Mouse (Mus musculus): ENCODE measurements at regions not wholly inside any gene's neighbourhood (a gene's known extent, or its start where the extent isn't known, plus 50 kb on each side); places are given as distances from the start of the nearest gene placed in this dataset.

DNA sequence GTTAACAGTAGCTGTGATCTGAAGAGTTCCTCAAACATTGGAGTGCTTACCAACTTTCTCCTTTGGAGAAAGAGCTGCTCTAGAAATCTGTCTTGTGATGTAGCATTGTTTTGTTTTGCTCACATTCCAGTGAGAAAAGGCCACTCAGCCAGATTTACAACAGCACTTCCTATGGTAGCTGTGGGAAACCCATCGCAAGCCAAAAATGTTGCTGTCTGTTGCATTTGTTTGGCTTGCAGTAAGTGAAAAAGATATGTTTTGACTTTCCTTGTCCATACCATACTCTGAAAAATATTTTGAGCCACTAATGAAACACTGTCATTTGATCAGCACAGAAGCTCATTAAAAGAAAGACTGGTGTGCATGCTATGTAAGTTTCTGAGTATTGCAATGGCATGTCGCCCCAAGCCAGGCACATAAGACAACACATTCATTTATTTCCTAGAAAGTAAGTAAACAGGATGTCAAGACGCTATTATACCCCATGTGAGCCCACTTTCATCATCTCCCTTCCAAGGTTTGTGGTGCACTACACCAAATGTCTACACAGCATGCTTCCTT lies 66.2 kb downstream of the Car2 start:
- DNase-seq: no peak

- no peak for DNase-seq
These were observed 66.9 kb downstream of the Car2 start for GRCm38 (mm10) chr3:14952951-14953350.

GRCm38 (mm10) chr3:14957481-14957880 lies 71.4 kb downstream of the Car2 start:
- no peak for DNase-seq

DNA sequence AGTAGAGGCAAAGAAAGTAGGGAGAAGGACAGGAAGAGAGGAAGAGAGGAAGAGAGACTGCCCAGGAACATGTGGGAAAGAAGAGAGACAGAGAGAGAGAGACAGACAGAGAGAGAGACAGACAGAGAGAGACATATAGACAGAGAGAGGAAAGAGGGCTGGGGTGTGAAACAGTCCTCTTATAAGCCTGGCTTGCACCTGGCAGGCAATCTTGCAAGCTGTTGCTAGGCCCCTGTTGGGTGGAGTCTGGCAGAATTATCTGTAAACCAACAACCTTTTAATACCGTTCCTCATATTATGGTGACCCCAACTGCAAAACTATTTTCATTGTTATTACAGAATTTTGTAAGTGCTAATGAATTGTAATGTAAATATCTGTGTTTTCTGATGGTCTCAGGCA lies 72.2 kb downstream of the Car2 start:
- DNase-seq: no peak

DNA sequence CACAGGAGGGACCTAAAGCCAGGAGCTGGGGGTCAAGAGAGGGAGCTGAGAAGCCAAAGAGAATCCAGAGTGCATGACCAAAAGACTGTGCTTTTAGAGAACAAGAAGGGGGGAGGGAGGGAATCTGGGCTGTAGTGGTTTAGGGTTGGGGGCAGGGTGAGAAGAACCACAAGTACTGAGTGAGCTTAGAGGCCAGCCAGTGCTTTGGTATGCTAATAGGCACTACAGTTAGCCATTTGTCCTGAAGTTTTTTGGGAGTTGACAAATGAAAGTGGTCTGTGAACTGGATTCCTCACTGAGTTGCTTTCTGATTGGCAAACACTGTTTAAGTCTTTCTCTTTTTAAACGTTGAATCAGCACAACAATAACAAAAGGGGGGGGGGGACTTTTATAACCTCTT lies 73.5 kb downstream of the Car2 start:
- DNase-seq: no peak

DNA sequence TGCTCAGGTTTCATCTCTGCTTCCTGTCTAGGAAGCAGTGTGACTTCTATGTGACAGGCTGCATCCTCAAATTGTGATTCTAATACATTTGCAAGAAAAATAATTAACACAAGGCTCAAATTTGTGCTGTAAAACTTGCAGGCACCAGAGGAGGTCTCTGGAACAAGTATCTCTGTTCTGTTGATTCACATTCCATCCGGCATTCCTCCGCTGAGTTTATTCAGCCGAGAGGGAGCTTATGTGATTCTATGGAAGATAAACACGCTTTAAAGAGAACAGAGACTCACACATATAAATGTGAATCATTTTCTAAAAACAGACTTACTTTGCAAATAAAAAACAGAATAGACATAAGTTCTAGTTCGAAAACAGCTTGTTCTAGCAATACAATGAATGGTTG lies 78.7 kb downstream of the Car2 start:
- DNase-seq: no peak

DNA sequence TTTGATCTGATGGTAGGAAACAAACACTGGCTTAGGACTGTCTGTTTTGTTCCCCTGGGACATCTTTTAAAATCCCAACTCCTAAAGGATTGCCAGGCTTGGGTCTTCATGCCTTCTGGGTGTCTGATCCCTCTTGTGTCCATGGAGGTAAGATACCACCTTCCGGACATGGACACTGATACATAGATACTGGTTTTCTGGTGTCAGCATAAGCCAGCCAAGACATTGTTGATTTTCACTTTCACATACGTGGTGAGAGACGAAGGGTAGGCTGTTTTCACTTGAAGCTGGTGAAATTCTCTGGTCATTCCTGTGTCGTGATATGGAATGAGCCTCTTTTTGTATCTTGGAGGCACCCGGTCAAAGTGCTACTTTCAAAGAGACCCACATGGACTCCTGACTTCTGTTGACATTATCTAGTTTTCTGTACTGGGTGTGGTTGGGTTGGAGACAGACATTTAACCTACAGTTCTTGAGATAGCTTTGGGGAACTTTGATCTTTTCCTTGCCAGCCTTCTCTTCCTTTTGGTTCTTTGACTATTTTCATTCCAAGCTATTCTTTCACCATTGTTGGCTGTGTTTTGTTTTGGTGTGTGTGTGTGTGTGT lies 79.5 kb downstream of the Car2 start:
- DNase-seq: no peak

DNA sequence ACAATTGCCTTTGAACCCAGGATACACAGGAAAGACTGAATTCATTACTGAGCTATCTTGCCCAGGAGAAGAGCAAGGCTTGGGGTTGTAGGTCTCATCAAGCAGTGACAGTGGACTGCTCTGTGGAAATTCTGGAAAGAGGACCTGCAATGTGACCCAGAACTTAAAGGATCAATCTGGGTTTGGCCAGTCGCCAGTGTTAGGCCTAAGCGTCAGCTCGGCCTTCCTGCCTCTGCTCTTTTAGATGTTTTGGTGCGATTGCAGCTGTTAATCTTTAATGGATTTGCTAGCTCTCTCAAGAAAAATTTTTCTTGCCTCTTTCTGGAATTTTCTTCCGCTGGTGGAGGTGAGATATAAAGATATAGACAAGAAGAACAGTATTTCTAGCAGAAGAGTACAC lies 81.2 kb downstream of the Car2 start:
- no peak for DNase-seq

GRCm38 (mm10) chr3:14968345-14968744 lies 82.3 kb downstream of the Car2 start:
- no peak for DNase-seq

GRCm38 (mm10) chr3:14969698-14970097 lies 83.6 kb downstream of the Car2 start:
- no peak for DNase-seq

- no peak for DNase-seq
These were observed 85.6 kb downstream of the Car2 start for GRCm38 (mm10) chr3:14971647-14972046.

DNA sequence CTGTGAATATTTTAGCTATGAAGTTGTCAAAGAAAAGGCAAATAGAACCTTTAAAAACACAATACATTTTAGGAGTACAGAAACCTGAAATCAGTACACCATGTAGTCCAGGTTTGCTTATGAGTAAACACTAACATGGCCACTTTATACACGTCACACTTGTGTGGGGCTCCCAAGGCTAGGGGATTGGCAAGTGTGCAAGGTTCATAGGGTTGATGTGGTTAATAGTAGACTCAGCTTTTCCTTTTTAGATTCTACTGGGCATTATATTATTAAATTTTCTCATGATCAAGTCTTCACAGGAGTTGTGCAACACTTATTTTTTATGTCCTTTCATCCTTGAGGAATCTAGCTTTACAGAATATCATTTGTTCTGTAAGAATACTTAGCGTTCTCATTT lies 88.7 kb downstream of the Car2 start:
- no peak for DNase-seq

GRCm38 (mm10) chr3:14975203-14975602 lies 89.1 kb downstream of the Car2 start:
- DNase-seq: no peak

DNA sequence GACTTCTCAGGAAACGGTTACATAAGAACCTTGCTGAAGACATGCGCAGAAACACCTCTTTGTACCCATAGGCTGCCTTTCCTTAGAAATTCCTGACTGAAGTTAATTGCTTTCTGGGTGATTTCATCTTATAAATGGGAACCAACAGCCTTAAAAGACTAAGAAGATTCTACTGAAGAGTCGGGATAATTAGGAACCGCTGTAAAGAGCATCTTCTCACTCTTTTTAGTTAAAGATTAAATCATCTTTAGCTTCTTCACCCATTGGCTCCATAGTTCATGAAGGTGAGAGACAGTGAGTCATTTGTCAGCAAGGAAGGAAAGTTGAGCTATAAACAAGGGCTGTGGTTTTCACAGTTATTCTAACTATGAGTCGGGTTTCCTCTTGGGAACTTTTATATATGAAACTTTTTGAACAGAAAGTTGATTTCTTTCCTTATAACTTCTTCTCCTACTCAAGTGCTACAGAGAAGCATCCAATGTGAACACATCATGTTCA lies 93.1 kb downstream of the Car2 start:
- DNase-seq: no peak

- no peak for DNase-seq
These were observed 103.6 kb downstream of the Car2 start for GRCm38 (mm10) chr3:14989635-14990034.

DNA sequence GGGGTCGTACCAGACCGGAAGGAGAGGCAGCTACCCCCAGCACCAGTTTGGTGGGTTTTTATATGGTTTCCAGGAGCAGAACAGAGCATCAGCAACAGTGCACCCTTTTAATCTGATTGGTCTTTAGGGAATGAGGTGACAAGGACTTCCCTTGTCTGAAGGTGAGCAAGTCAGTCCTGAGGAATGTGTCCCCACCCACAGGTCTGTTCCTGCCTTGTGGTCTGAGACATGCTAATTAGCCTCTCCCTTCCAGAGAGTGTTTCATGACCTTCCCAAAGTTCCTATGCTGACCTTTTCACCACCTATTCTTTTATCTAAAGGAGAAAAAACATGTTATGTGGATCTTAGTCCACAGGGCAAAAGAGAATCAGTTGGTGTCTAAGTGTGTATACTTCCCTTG lies 107.9 kb downstream of the Car2 start:
- DNase-seq: no peak

GRCm38 (mm10) chr3:14997241-14997640 lies 111.2 kb downstream of the Car2 start:
- no peak for DNase-seq

- DNase-seq: no peak
These were observed 112.4 kb downstream of the Car2 start for GRCm38 (mm10) chr3:14998521-14998920.

DNA sequence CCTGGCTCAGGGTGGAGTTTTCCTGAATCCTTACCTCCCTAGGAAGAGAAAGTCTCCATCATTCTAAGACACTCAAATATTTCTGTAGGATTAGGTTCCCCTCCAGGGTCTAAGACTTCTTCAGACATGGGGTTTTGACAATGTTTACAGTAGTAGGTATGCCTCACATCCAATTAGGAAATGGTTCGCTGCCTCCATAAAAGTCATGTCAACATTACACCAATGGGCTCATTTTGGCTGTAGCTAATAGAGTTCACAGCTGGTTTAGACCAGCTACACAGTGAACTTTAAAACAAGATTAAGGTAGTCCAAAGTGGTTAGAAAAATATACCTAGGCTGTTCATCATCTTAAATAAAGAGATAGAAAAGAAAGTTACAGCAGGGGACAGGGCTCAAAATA lies 113.3 kb downstream of the Car2 start:
- DNase-seq: no peak

- DNase-seq: no peak
These were observed 113.8 kb downstream of the Car2 start for GRCm38 (mm10) chr3:14999914-15000313.

DNA sequence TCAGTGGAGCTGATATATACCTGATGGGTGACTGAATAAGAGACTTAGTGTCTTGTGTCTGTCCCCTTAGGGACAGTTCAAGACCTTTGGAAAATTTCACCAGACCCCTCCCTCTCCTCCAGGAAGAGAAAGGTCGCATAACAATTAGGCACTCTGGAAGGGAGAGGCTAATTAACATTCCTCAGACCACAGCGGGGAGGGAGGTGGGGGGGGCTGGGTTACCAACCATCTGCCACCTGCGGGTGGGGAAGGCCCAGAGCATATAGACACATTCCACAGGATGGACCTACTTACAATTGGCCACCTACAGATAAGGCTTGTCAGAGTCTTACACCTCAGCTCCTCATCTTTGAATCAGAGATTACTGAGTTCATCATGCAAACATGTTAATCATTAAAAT lies 114.6 kb downstream of the Car2 start:
- DNase-seq: no peak

DNA sequence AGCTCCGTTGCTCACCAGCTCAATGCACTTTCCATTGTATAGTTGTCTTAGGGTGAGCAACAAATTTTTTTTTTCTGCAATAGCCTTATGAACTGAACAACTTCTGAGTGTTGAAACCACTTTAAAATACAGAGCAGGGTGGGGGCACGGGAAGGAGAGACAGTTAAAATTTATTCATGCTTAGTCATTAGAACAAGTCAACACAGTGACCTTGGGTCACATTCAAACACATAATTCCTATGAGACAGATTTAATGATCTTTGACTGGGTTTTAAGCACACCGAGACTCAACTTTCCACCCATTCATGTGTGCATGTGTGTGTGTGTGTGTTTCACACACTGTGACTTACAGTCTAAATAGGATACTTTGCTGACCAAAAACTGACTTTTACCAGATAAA lies 121.7 kb downstream of the Car2 start:
- DNase-seq: no peak

GRCm38 (mm10) chr3:15008501-15008900 lies 122.4 kb downstream of the Car2 start:
- no peak for DNase-seq

DNA sequence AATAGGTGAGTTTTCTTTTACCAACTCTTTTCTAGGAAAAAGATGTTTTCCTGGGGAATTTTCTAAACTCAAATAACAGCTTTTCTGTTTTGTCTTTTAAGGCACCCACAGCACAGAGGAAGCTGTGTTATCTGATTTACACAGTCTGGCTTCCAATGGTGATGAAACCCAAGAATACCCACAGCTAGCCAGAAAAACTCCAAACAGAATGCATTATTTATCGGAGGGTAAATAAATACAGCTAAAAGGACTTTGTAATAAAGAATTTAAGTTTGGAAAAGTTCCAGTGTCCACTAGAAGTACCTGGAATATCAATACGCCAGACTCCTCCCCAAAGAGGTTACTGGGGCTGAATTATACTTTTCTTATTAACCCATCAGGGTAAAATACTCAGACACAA lies 123.7 kb downstream of the Car2 start:
- no peak for DNase-seq

- no peak for DNase-seq
These were observed 130.5 kb downstream of the Car2 start for GRCm38 (mm10) chr3:15016621-15017020.
